Mouse (Mus musculus) forebrain, embryonic 13.5 days (tissue): ENCODE measurements around the gene Arhgef25. TPM values are rescaled to one million over a fixed set of nuclear protein-coding genes. Genes with fewer than 3 reads are reported as not detected.
A peak's percentile ranks its signal among the peaks of the same experiment; 100 is the strongest.
"Not testable (repeated sequence)": the region's sequence is repeated elsewhere in the genome, so short reads cannot be mapped to it uniquely, and the experiment has no call there.

ENCODE experiments used
- ATAC-seq: fragments of 200-750 bp; cut with Nextera tagmentation; 2 replicates; pipeline ENCODE4 v1.8.0; 2017
- H3K27ac ChIP-seq: fragments of 300-500 bp; sonication (generic); 2 replicates; pipeline ENCODE4 v1.5.1; 2015; ENCODE audit warnings: inconsistent platforms, mild to moderate bottlenecking, moderate library complexity
- H3K27me3 ChIP-seq: fragments of 300-500 bp; sonication (generic); 2 replicates; pipeline ENCODE4 v1.6.1; 2015; ENCODE audit warnings: mild to moderate bottlenecking, inconsistent platforms
- H3K36me3 ChIP-seq: fragments of 300-500 bp; sonication (generic); 2 replicates; pipeline ENCODE4 v1.6.1; 2015; ENCODE audit warnings: mild to moderate bottlenecking, inconsistent platforms; ENCODE audit not compliant: poor library complexity, severe bottlenecking
- H3K4me1 ChIP-seq: fragments of 300-500 bp; sonication (generic); 2 replicates; pipeline ENCODE4 v1.6.1; 2015; ENCODE audit warnings: inconsistent platforms
- H3K4me2 ChIP-seq: fragments of 300-500 bp; sonication (generic); 2 replicates; pipeline ENCODE4 v1.6.1; 2015; ENCODE audit warnings: inconsistent platforms, mild to moderate bottlenecking, moderate library complexity
- H3K4me3 ChIP-seq: fragments of 300-500 bp; sonication (generic); 2 replicates; pipeline ENCODE4 v1.5.1; 2015; ENCODE audit warnings: mild to moderate bottlenecking, inconsistent platforms
- H3K9ac ChIP-seq: fragments of 300-500 bp; sonication (generic); 2 replicates; pipeline ENCODE4 v1.6.1; 2015; ENCODE audit warnings: mild to moderate bottlenecking, inconsistent platforms
- H3K9me3 ChIP-seq: fragments of 300-500 bp; sonication (generic); replicated peaks from 2 replicates; pipeline ENCODE4 v1.6.1; 2016; ENCODE audit warnings: inconsistent platforms
- WGBS: fragments of 180-500 bp; shearing (Covaris S2); methylation state at CpG from one replicate; pipeline ENCODE4 v1.1.7; 2015; 5-methylcytosine and 5-hydroxymethylcytosine counted together
- polyA plus RNA-seq: library from polyadenylated mRNA; unstranded; fragments of >200 nt; fragmentation: Nextera tagmentation; extraction: Ambion mirVana; gene quantifications from 2 replicates; pipeline ENCODE4 v1.2.1, GENCODE M21; 2015

Arhgef25 gene
- polyA plus RNA-seq, 1 experiment from 2014 or later, result 25.8 TPM

- Histone ChIP-seq H3K9me3 (no peaks in the 10 kb centered on the region), H3K27ac (no peak overlapping the region), H3K9ac (no peak overlapping the region), H3K4me1 (peaks cover 8% of the 10 kb centered on the region), H3K4me2 (no peak overlapping the region), H3K36me3 (peaks cover 79% of the 10 kb centered on the region), H3K27me3 (no peaks in the 10 kb centered on the region), H3K4me3 (no peak overlapping the region)
- WGBS, result 92% methylated on average over 8 of the region's 8 CpGs
- no peak for ATAC-seq
Observed at GRCm38 (mm10) chr10:127200279-127200678, 10.4 kb upstream of the Arhgef25 start.

- H3K9me3 ChIP-seq, result no peaks in the 10 kb centered on the region
- no peak overlapping the region for H3K4me3 ChIP-seq
- no peak for ATAC-seq
- no peak overlapping the region for H3K27ac ChIP-seq
- WGBS, result 87% methylated on average over 11 of the region's 11 CpGs
- H3K4me1 ChIP-seq, result peaks cover 14% of the 10 kb centered on the region
- H3K36me3 ChIP-seq, result peaks cover 71% of the 10 kb centered on the region
- H3K4me2 ChIP-seq, result no peak overlapping the region
- no peak overlapping the region for H3K9ac ChIP-seq
- no peaks in the 10 kb centered on the region for H3K27me3 ChIP-seq
Observed at GRCm38 (mm10) chr10:127199474-127199873, 9.6 kb upstream of the Arhgef25 start.

- Histone ChIP-seq H3K27ac (no peak overlapping the region), H3K27me3 (no peaks in the 10 kb centered on the region), H3K4me3 (no peak overlapping the region), H3K4me1 (peaks cover 17% of the 10 kb centered on the region), H3K9me3 (no peaks in the 10 kb centered on the region), H3K36me3 (peaks cover 67% of the 10 kb centered on the region), H3K4me2 (no peak overlapping the region), H3K9ac (no peak overlapping the region)
- no peak for ATAC-seq
- WGBS, result 72% methylated on average over 5 of the region's 5 CpGs
Observed at GRCm38 (mm10) chr10:127199068-127199467, 9.2 kb upstream of the Arhgef25 start.

GRCm38 (mm10) chr10:127198492-127198891, 8.6 kb upstream of the Arhgef25 start:
- H3K4me3 ChIP-seq, result no peak overlapping the region
- ATAC-seq, result no peak
- peaks cover 63% of the 10 kb centered on the region for H3K36me3 ChIP-seq
- no peak overlapping the region for H3K27ac ChIP-seq
- H3K27me3 ChIP-seq, result no peaks in the 10 kb centered on the region
- no peak overlapping the region for H3K4me2 ChIP-seq
- no peak overlapping the region for H3K9ac ChIP-seq
- WGBS, result 82% methylated on average over 2 of the region's 2 CpGs
- H3K9me3 ChIP-seq, result no peaks in the 10 kb centered on the region
- H3K4me1 ChIP-seq, result peaks cover 17% of the 10 kb centered on the region

GRCm38 (mm10) chr10:127197505-127198110, 7.7 kb upstream of the Arhgef25 start:
- Histone ChIP-seq H3K4me2 (no peak overlapping the region), H3K4me3 (no peak overlapping the region), H3K27me3 (no peaks in the 10 kb centered on the region), H3K9me3 (no peaks in the 10 kb centered on the region), H3K4me1 (peaks cover 17% of the 10 kb centered on the region), H3K9ac (no peak overlapping the region), H3K36me3 (peaks cover 63% of the 10 kb centered on the region), H3K27ac (no peak overlapping the region)
- 90% methylated on average over 11 of the region's 11 CpGs for WGBS
- no peak for ATAC-seq

GRCm38 (mm10) chr10:127197104-127197503, 7.2 kb upstream of the Arhgef25 start:
- no peak overlapping the region for H3K4me3 ChIP-seq
- H3K9ac ChIP-seq, result no peak overlapping the region
- no peaks in the 10 kb centered on the region for H3K27me3 ChIP-seq
- H3K9me3 ChIP-seq, result no peaks in the 10 kb centered on the region
- H3K27ac ChIP-seq, result no peak overlapping the region
- H3K36me3 ChIP-seq, result peaks cover 63% of the 10 kb centered on the region
- ATAC-seq, result no peak
- no peak overlapping the region for H3K4me2 ChIP-seq
- peaks cover 17% of the 10 kb centered on the region for H3K4me1 ChIP-seq
- WGBS, result 92% methylated on average over 8 of the region's 8 CpGs

- ATAC-seq, result peak; percentile 43
- Histone ChIP-seq H3K4me1 (peaks cover 17% of the 10 kb centered on the region), H3K4me2 (peak overlapping the region; percentile 73), H3K9me3 (no peaks in the 10 kb centered on the region), H3K36me3 (peaks cover 62% of the 10 kb centered on the region), H3K4me3 (peak overlapping the region; percentile 90), H3K27ac (peak overlapping the region; percentile 91; the same call in 1 of the 2 replicates), H3K9ac (peak overlapping the region; percentile 96), H3K27me3 (no peaks in the 10 kb centered on the region)
- 6% methylated on average over 5 of the region's 5 CpGs for WGBS
Observed at GRCm38 (mm10) chr10:127196392-127196791, 6.5 kb upstream of the Arhgef25 start.

- Histone ChIP-seq H3K27ac (peak within 1 kb of the TSS; percentile 91), H3K4me1 (peaks cover 19% of the 10 kb centered on the region), H3K9ac (peak within 1 kb of the TSS; percentile 96), H3K4me2 (peak within 1 kb of the TSS; percentile 73), H3K4me3 (peak within 1 kb of the TSS; percentile 90), H3K27me3 (no peaks in the 10 kb centered on the region), H3K36me3 (peaks cover 65% of the 10 kb centered on the region), H3K9me3 (no peaks in the 10 kb centered on the region)
- WGBS, result under 1% methylated on average over 35 of the region's 47 CpGs
- peak; percentile 77 for ATAC-seq
Observed at GRCm38 (mm10) chr10:127195328-127196129, 5.6 kb upstream of the Arhgef25 start, which contains the start of gene Dtx3. Dtx3 (minus strand) TSS chr10:127195728.

GRCm38 (mm10) chr10:127194428-127195327, 4.8 kb upstream of the Arhgef25 start:
- peaks cover 58% of the 10 kb centered on the region for H3K36me3 ChIP-seq
- peaks cover 28% of the 10 kb centered on the region for H3K4me1 ChIP-seq
- peak; percentile 26 for ATAC-seq
- peak overlapping the region; percentile 91 for H3K27ac ChIP-seq
- H3K4me3 ChIP-seq, result peak overlapping the region; percentile 90
- WGBS, result 25% methylated on average over 22 of the region's 22 CpGs
- no peaks in the 10 kb centered on the region for H3K27me3 ChIP-seq
- H3K9me3 ChIP-seq, result no peaks in the 10 kb centered on the region
- H3K9ac ChIP-seq, result peak overlapping the region; percentile 96
- H3K4me2 ChIP-seq, result peak overlapping the region; percentile 73

- H3K4me1 ChIP-seq, result peaks cover 41% of the 10 kb centered on the region
- WGBS, result 87% methylated on average over 9 of the region's 9 CpGs
Observed at GRCm38 (mm10) chr10:127193011-127193410, 3.1 kb upstream of the Arhgef25 start.

GRCm38 (mm10) chr10:127192057-127192328, 2.1 kb upstream of the Arhgef25 start:
- H3K4me3 ChIP-seq, result not testable (repeated sequence)
- 96% methylated on average over 1 of the region's 1 CpGs for WGBS

More at GRCm38 (mm10) chr10:127193011-127193410, 3.1 kb upstream of the Arhgef25 start:
- Histone ChIP-seq H3K9ac (no peak overlapping the region), H3K27ac (no peak overlapping the region), H3K9me3 (no peaks in the 10 kb centered on the region), H3K4me2 (no peak overlapping the region), H3K36me3 (peaks cover 41% of the 10 kb centered on the region), H3K27me3 (no peaks in the 10 kb centered on the region), H3K4me3 (no peak overlapping the region)
- ATAC-seq, result no peak

More at GRCm38 (mm10) chr10:127192057-127192328, 2.1 kb upstream of the Arhgef25 start:
- H3K9me3 ChIP-seq, H3K27ac ChIP-seq, H3K27me3 ChIP-seq, H3K9ac ChIP-seq, ATAC-seq, H3K4me2 ChIP-seq: not testable (repeated sequence)
- peaks cover 31% of the 10 kb centered on the region for H3K36me3 ChIP-seq
- peaks cover 51% of the 10 kb centered on the region for H3K4me1 ChIP-seq
